Mouse (Mus musculus): ENCODE data around the gene Cradd.
A peak's percentile ranks its signal among the peaks of the same experiment; 100 is the strongest.

Gene Cradd

DNA sequence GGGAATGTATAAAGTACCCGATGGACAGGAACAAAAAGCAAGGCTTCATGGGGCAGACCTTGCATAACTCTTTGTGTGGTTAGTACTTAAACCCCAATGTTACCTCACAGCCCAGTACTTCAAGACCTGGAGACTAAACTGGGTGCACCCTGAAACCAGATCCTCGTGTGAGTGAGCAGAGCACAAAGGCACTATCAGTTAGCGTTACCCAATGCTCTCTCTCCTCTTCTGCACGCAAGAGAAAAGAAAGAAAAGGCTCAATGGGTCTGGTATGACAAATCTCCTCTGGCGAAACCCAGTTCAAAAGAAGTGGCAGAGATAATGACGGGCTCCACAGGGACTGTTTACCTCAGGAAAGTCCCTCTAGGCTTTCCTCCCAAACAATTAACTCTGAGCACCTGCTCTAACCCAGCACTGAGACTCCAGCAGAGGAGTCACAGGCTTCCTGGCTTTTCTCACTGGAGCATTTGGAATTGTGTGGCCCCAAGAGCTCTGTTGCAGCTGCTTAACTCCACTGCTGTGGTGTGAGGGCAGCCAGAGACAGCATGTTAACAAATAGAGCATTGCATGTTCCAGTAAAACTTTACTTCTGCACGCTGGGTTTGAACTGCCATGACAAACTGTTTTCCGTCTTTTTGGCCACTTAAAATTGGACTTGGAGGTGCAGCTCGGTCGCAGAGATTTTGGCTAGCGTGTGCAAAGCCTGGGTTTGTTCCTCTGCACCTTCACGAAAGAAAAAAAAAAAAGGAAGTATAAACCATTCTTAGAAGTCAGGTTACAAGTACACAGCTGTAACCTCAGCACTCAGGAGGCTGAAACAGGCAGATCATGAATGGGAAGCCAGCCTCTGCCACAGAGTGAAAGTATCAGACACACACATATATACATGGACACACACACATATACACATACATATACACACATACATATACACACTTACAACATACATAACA lies 21.4 kb downstream of the Cradd start:
- DNase-seq: no peak

DNA sequence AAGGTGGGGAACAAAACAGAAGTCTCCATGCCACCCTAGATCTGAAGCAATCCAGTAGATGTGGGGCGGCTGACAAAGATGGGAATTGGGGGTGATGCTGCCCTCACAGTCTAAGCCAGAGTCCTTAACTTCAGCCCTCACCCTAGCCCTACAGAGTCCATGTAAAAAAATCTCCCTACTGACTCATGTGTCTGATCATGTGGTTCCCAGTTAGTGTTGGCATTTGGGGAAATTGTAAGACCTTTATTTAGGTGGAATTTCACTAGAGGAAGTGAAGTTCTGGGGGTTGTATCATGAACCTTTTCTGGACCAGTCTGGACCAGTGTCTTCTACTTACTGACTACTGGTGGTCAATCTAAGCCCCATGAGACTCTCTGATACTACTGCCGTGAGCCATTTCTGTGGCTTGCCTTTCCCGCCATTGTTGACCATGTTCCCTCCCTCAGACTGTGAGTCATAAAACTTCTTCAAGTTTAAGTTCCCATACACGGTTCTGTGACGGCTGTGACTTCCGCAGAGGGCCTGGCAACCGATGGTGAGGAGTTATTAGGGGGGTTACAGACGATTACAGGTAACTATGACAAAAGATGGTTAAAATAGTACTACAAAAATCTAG lies 23.6 kb downstream of the Cradd start:
- no peak for DNase-seq

DNA sequence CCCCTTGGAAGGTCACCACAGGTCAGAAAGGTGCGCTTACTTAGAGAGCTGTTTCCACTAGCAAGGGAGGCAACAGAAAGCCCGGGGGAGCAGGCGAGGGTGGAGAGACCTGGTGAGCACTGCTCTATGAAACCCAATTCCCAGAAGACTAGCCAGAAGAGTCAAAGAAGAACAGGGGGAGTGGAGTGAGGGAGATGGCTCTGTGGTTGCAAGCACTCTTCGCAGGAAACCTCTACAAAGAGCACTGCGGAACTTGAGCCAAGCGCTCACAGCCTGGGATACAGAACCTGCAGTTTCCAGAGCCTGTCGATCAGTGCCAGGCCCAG lies 24.2 kb downstream of the Cradd start:
- no peak for DNase-seq

DNA sequence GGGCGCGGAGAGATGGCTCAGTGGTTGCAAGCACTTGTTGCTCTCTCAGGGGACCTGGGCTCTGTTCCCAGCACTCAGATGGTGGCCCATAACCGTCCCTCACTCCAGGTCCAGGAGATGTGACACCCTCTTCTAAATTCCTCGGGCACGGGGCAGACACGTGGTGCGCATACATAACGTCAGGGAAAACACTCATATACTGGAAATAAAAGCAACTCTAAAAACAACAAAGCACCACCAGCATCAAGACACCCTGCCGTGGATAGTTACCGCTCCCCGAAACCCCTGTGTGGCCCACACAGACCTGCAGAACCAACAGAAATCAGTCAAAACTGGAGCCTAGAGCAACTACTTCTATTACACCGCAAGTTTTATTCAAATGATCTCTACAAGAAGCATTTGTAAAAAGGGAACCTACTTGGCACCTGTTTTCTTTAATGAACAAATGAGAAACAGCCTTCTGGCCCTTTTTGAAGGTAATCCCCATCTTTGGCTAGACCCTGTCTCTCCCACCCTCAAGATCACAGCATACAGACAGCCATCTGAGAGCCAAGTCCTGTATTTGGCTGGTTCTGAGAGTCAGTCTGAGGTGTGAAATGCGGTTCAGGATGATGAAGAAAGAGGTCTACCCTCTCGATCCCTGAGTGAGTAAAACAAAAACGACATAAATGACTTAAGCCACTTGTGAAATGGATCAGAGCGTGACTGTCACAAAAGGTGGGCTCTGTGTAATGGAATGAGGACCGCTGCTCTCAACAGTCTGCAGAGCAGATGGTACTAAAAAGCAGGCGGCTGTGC lies 24.7 kb downstream of the Cradd start:
- no peak for DNase-seq

DNA sequence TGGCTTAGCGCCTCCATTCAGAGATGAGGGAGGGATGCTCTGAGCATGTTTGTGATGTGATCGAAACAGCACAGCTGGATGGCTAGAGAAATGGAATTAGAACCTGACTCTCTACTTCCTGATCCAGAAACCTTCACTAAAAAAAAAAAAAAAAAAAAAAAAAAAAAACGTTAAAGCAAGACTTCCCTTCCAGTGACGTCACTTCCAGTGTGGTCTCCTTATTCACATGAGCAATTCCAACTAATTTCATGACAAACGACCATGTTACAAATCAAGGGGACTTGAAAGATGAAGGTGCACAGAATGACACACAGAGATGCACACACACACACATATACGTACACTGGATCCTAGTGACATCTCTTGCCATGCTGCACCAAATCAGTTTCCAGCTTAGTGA lies 25.4 kb downstream of the Cradd start:
- DNase-seq: no peak

DNA sequence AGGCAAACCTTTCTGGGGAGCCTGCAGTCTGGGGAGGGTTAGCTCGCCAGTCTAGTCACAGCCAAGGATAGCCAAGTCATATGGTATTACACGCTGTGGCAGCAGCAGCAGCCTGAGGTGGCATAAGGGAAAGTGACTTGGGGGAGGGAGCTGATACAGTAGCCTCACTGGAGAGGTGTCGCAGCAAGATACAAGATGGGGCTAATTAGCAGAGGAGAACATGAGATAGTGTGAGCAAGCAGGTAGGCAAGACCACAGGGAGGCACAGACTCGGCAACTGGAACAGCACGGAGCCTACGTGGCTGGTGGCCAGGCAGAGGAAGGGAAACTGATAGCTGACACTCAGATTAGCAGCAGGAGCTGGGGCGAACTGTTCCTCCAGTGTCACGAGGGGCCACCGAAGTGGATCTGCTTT lies 26.2 kb downstream of the Cradd start:
- DNase-seq: no peak

DNA sequence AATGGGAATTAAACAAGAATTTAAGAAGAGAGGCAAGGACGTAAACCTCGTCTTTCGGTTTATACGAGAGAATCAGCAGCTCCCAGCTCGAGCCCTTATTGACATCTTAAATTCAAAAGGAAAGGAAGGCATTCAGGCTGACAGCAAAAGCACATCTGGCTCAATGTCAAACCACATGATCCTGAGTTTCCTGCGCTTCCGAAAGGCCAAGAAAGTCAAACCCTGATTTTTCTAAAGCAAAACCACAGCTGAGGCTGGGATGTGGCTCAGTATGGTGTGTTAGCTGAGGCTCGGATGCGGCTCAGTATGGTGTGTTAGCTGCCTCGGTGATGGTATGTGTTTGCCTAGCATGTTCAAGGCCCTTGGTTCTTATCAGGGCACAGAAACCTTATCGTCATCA lies 26.9 kb downstream of the Cradd start:
- no peak for DNase-seq

DNA sequence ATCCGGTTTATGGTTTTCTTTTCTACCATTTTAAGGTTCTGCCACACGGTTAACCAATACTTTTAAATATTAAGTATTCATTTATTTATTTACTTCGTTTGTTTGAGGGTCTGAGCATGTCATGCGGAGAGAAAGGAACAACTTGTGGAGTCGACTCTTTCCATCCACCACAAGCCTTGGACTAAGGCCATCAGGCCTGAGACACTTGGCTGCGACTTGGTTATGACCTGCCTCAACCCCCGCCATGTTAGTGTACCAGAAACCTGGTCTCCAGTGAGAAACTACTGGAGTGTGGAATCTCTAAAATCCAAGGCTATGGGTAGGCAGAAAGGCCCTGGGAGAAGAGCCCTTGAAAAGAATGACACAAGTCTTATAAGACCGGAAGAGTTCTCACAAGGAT lies 30.7 kb downstream of the Cradd start:
- DNase-seq: no peak

DNA sequence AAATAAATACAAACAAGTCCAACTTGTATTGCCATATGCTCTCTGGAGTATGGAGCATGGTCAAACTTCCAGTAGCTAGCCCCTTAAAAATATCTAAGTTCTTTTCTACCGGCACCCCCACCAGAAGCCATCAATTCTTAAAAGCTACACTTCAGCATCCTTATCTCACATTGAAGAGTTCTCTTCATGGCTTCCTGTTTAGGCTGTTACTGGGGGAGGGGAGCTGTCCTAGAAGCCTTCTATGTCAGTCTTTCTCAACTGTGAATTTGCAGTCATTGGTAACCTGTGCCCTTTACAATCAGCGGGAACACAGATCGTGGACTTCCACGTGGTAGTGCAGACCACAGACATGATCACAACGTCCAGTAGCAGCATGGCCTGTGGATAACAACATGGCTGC lies 31.7 kb downstream of the Cradd start:
- DNase-seq: no peak

DNA sequence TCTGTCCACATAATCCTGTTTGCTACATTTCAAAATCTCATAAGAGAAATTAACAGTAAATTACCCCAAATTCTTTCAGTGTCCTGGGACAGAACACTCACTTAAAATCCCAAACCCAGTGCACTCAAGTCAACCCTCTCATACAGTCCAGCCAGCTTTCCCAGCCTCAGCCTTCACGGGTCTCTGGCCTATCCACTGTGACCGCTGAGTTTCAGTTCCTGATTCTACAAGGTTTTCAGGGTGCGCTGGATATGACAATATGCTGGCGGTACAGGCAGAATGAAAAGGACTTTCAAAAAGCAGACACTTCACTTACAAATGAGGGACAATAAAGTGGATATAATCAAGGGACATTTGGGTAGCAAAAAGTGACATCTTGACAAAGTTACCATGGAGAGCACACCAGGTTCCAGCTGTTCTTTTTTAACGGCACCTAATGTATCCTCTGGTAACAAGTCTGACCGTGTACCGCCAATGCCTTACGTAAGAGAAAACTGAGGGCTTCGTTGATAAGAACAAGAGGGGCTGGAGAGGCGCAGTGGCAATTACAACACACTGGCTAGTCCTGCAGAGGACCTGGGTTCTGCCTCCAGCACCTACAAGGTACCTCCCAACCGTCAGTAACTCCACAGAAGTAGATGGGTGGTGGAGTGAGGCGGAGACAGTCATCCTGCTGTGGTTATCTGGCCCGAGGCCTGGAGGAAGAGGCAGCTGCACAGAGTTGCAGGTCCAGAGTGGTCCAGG lies 32.6 kb downstream of the Cradd start:
- no peak for DNase-seq

DNA sequence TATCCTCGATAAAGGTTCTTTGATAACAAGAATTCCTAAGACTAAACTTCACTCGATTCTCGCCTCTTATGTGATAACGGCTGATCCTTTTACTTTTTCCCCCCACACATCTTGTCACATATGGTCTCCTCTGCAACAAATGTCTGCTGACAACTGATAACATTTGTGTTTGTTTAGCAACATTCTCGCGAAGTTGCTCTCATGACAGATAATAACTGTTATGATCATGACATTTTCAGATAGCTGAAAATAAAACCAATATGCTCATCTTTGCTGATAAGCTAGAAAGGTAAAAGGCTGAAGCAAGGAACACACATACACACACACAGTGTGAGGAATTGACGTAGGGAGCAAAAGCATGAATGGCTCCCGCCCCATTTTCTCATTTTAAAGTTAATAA lies 34.1 kb downstream of the Cradd start:
- DNase-seq: no peak

DNA sequence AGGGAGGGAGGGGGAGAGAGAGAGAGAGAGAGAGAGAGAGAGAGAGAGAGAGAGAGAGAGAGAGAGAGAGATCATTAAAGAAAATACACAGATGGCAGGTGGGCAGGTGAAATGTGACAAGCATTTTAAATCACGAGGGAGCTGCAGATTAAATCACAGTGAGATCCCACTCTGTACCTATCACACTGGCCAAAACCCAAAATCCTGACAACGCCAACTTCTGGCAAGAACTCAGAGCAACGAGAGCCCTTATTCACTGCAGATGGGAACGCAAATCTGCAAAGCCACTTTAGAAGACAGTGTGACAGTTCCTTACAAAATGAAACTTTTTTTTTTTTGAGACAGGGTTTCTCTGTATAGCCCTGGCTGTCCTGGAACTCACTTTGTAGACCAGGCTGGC lies 35.7 kb downstream of the Cradd start:
- DNase-seq: no peak

DNA sequence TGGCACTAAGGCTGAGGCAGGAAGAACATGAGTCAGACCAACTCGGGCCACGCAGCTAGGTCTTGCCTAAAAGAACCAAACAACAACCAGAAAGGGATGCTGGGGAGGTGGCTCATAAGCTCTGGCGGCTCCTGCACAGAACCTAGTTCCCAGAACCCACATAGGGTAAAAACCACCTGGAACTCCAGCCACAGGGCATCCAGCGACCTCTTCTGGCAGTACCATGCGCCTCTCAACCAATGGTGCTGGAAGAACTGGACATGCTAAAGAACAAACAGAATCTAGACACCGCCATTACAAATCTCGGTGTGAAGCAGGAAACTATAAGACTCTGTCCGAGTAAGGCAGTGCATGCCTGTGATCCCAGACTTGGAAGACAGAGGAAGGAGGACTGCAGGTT lies 36.6 kb downstream of the Cradd start:
- no peak for DNase-seq

DNA sequence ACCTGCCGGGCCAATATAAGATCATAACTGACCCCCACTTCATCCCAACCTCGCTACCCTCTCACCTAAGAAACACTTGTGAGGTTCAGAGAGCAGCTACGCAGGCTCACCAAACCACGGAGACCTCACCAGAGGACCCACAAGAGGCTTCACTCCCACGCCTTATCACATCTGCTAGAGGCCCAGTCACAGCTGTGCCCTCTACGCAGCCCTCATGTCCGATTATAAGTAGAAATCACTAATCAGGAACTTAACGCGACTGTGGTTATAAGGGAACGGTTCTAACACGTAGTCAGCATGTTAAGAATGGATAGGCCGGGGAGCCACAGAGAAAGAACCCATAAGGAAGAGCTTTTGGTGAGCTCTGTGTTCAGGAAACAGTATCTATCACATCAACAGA lies 40.5 kb downstream of the Cradd start:
- DNase-seq: no peak

DNA sequence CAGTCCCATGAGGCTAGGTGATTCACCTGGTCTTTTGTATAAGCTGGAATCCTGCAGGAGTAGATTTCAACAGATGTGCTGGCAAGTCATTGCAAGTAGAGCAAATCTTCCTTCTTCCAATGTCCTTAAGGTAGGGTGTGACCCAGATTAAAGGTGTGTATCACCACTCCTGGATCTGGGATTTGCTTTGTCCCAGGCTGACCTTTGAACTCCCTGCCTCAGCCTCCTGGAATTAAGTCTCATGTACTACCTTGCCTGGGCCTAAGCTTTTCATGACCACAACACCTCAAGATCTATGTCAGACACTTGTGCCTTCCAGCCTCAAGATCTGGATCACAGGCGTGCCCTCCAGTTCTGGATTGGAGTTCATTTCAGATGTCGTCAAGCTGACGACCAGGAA lies 41.9 kb downstream of the Cradd start:
- no peak for DNase-seq

DNA sequence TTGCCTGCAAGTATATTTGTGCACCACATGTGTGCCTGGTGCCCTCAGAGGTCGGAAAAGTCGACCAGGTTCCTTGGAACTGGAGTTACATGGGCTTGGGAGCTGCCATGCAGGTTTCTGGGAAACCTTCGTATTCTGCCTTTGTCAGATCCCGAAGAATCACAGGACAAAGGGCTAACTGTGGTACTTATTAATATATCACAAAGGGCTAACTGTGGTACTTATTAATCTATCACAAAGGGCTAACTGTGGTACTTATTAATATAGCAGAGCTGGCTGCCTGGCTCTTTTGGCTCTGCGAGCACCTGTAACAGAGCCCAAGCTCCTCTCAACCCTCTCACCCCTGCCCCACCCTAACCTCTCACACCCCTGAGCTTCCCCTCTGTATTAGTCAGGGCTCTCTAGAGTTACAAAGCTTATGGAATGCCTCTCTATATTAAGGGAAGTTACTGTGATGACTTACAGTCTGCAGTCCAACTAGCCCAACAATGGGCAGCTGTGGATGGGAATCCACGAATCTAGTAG lies 42.4 kb downstream of the Cradd start:
- no peak for DNase-seq

DNA sequence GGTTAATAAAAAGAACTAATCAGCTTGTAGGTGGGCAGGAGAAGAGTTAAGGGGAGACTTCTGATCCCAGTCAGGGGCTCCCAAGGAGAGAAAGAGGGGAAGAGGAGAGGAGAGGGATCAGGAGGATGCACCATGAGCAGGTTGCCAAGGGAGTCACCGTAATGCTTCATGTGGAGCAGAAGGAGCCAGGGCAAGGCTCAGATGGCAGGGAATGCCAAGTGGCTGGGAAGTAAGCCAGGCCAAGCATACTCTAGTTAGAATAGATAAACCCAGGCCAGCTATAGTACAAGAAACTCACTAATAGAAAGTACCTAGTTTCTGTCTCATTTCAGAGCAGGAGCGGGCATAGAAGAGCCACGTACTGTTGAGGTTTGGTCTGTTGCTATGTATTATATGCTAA lies 43.6 kb downstream of the Cradd start:
- DNase-seq: peak; percentile 82

DNA sequence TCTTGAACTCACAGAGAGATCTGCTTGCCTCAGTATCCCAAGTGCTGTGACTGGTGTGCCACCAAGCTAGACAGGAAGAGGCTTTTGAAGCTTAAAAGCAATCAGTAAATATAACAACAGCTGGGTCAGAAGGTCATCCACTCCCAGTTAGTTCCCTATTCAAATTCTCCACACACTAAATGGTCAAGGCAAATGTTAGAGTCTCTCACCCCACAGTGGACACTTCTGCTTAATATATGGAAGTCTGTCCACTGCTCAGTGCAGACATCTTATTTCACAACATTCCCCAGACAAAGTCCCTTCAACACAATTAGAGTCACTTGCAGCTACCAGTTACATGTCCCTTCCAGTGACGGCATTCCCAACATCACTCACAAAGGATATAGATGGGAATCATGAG lies 44.5 kb downstream of the Cradd start:
- no peak for DNase-seq

DNA sequence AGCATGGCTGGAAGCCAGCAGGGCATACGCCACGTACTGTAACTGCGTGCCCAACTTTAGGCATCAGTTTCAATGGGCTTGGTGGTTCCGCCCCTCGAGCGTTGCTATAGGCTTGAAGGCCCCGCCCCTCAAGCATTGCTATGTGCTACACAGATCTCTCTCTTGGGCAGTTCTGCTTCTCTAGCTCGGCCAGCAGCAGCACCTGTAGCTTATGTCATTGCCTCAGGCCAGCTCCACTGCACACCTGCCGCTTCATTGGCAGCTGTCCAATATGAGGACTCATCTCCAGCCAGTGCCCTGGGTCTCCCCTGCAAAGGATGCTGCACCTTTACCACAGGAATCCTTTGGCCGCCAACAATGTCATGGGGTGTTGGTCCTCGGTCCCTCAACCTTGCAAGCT lies 45.8 kb downstream of the Cradd start:
- DNase-seq: no peak

DNA sequence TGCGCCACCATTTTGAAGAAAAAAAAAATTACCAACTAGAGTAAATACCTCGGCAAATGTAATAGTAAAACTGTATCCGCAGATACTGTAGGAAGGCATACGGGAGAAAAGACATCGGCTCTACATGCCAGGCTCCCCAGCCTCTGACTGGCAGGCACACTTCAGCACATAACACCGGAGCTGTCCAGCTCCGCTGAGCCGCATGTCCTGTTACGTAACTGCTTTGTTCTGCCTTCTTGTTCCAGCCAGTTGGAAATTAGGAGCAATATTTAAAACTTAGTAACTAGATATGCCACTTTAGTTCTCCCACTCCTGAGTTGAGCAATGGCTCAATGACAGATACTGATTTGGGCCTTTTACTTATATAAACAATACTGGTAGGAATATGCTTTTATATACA lies 48.4 kb downstream of the Cradd start:
- DNase-seq: no peak

DNA sequence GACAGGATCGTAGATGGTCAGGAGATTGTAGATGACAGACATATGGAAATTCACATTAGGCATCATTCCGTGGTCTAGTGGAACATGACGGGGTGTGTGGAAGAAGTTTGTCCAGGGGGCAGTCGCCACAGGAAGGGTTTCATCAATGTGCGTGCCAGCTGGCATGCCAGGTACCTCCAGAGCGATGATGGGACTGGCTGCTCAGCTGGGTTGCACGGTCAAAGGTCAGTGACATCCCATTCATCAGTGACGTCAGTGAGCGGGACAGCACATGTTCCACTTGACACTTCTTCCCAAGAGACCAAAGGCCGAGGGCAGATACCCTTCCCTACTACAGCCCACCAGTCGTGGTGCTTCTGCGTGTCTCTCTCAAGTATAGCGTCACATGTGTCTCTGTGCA lies 50.7 kb downstream of the Cradd start:
- DNase-seq: no peak

DNA sequence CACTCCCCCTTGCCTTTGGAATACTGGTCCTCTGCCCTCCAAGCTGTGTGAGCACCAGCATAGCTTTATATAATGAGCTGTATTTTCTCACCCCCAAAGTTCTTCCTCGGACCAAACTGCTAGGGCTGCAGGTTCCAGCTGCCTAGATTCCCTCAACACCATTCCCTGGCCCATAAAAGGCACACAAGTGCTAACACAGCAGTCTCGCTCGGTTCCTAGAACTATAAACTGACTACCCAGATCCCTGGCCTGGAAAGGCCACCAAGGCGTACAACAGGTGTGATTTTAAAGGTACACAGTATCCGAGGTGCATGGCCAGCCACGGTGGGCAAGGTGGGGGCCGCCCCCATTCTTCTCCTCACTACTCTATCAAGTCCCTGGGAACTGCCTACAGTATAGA lies 54.8 kb downstream of the Cradd start:
- DNase-seq: no peak

DNA sequence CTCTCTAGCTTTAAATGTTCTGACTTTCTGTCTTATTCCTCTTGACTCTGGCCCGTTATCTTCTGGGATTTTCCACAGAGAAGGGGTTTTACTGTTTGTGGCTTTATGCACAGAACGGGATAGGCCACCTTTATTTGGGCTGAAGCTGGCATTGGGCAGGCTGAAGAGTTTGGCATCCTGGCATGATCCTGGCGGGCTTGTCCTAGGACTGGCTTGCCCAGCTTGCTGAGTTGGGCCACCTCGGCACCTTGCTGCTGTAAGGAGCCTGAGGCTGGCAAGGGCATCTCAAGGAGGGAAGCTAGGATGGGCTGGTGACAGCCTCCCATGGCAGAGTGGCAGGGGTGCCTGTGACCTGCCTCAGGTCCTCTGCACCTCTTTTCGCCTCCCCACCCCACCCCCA lies 55.6 kb downstream of the Cradd start:
- DNase-seq: no peak
